Mouse (Mus musculus): Measurements from ENCODE around the gene Cit. TPM values are rescaled to one million over a fixed set of nuclear protein-coding genes. Genes with fewer than 3 reads are reported as not detected.

Cit gene
- total RNA-seq, 1 experiment: 43.4 TPM

DNA sequence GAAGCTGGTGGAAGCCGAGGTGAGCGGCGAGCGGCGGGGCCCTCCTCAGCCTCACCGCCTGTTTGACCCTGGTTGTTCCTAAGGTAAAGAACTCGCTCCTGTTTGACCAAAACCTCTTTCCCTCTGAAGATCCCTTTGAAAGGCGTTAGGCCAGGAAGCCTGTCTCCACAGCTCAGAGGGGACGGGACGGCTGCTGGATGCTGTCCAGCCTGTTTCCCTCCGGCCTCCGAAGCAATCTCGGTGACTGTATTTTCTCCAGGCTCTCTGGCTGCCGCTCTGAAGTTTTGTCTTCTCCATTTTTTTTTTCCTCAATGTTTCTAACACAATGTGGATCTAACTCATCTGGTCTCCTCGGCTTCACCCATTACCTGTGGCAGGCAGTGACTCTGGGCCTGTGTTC is 91.8 kb downstream of the Cit start:
- H3K9ac ChIP-seq (ENCODE audit: insufficient read depth, low read depth, low read length, poor library complexity, severe bottlenecking): peak overlapping the region; percentile 36; the same call in 1 of the 2 replicates
- TF ChIP-seq ZC3H11A (IDR thresholded peaks at IDR 0.05; ENCODE audit: borderline replicate concordance, low read depth, low read length) (no peak), MAFK (IDR thresholded peaks at IDR 0.05; ENCODE audit: insufficient read depth, low read depth, low read length) (no peak), ZNF384 (IDR thresholded peaks at IDR 0.05; ENCODE audit: low read depth, low read length) (no peak), CHD2 (IDR thresholded peaks at IDR 0.05; ENCODE audit: low read depth, low read length) (no peak), HCFC1 (IDR thresholded peaks at IDR 0.05; ENCODE audit: borderline replicate concordance, insufficient read depth, low read length) (no peak)
- in situ Hi-C loops (cut with MboI; ENCODE audit: low sequenced_read_pairs in 2 of 2, unreplicated experiment in 2 of 2): no loop called here
- peak overlapping the region in 1 of 2 experiments; percentile 22; a peak in 1 of 4 replicates for H3K4me3 ChIP-seq (ENCODE audit: insufficient read depth in 1 of 2, low read depth in 1 of 2, low read length in 2 of 2, poor library complexity in 1 of 2, severe bottlenecking in 1 of 2)
- no peak for DNase-seq (ENCODE audit: low read depth, low spot score)
- peaks cover 0 to 5% of the 10 kb centered on the region in 2 experiments; a peak in 1 of 4 replicates for H3K4me1 ChIP-seq (ENCODE audit: control insufficient read depth in 2 of 2, insufficient read depth in 2 of 2, low read length in 2 of 2, poor library complexity in 1 of 2)
- peaks cover 32% of the 10 kb centered on the region for H3K36me3 ChIP-seq (ENCODE audit: control insufficient read depth, insufficient read depth, low read length, poor library complexity, severe bottlenecking)
- no peaks in the 10 kb centered on the region for H3K9me3 ChIP-seq (ENCODE audit: control insufficient read depth, insufficient read depth, low read depth, low read length)
- H3K27ac ChIP-seq (ENCODE audit: insufficient read depth, low read depth, low read length, poor library complexity, severe bottlenecking): no peak overlapping the region

DNA sequence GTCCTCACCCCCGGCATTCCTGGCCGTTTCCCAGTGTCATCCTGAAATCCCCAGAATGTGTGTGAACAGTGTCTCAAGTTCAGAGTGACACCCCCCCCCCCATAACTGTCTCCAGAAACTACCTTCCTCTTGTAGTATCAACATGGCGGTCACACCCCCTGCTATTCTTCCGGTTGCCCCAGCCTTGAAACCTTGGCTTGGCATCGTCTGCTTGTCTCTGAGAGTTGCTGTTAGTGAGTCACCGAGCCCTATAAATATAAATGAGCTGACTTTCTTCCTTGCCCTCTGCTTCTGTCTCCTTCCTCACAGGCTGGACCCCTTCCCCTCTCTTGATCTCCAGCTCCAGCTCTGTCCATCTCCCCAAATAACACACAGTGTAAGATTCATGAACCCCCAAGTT is 92.5 kb downstream of the Cit start:
- no peak for TF ChIP-seq CHD2 (IDR thresholded peaks at IDR 0.05; ENCODE audit: low read depth, low read length)
- peaks cover under 1 to 5% of the 10 kb centered on the region in 2 experiments; a peak in 1 of 4 replicates for H3K4me1 ChIP-seq (ENCODE audit: control insufficient read depth in 2 of 2, insufficient read depth in 2 of 2, low read length in 2 of 2, poor library complexity in 1 of 2)
- H3K9me3 ChIP-seq (ENCODE audit: control insufficient read depth, insufficient read depth, low read depth, low read length): no peaks in the 10 kb centered on the region
- in situ Hi-C loops (cut with MboI; ENCODE audit: low sequenced_read_pairs in 2 of 2, unreplicated experiment in 2 of 2): no loop called here
- peaks cover 29% of the 10 kb centered on the region for H3K36me3 ChIP-seq (ENCODE audit: control insufficient read depth, insufficient read depth, low read length, poor library complexity, severe bottlenecking)
- DNase-seq (ENCODE audit: low read depth, low spot score): no peak
- H3K4me3 ChIP-seq (ENCODE audit: insufficient read depth in 1 of 2, low read depth in 1 of 2, low read length in 2 of 2, poor library complexity in 1 of 2, severe bottlenecking in 1 of 2): no peak overlapping the region
- no peak overlapping the region for H3K9ac ChIP-seq (ENCODE audit: insufficient read depth, low read depth, low read length, poor library complexity, severe bottlenecking)
- no peak overlapping the region for H3K27ac ChIP-seq (ENCODE audit: insufficient read depth, low read depth, low read length, poor library complexity, severe bottlenecking)

DNA sequence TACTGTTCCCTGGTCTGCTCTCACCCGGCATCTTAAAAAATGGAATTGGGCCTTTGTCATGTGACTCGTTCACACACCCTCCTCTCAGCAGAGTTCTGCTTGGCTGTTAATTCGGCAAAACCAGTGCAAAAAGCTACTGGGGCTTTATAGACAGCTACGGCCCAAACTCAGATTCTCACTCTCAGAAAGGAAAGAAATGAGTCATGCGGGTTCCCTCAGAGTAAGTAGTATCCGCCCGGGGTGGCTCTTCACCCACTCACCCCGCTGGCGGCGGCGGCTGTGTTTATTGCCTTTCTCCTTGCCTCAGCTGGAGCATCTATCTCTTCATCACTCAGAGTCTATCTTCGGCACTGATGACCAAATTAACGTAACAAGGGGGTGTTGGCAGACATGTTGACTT is 93.9 kb downstream of the Cit start:
- in situ Hi-C loops (cut with MboI; ENCODE audit: low sequenced_read_pairs in 2 of 2, unreplicated experiment in 2 of 2): no loop called here
- no peak for TF ChIP-seq MAFK (IDR thresholded peaks at IDR 0.05; ENCODE audit: insufficient read depth, low read depth, low read length)
- TF ChIP-seq CHD2 (IDR thresholded peaks at IDR 0.05; ENCODE audit: low read depth, low read length): no peak
- TF ChIP-seq ZNF384 (IDR thresholded peaks at IDR 0.05; ENCODE audit: low read depth, low read length): no peak
- TF ChIP-seq HCFC1 (IDR thresholded peaks at IDR 0.05; ENCODE audit: borderline replicate concordance, insufficient read depth, low read length): no peak
- TF ChIP-seq ZC3H11A (IDR thresholded peaks at IDR 0.05; ENCODE audit: borderline replicate concordance, low read depth, low read length): no peak

DNA sequence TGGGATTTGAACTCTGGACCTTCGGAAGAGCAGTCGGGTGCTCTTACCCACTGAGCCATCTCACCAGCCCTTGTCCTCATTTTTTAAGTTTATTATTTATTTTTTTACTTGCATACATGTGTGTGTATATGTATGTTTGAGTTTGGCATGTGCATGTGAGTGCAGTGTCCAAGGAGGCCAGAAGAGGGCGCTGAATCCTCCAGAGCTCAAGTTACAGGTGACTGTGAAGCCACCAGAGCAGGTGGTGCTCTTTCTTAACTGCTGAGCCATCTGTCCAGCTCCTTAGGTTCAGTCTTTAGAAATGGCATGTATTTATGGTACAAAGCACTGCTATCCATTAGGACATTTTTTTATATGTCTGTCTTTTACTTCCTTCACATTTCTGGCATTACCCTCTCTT is 97.3 kb downstream of the Cit start:
- no peaks in the 10 kb centered on the region for H3K9me3 ChIP-seq (ENCODE audit: control insufficient read depth, insufficient read depth, low read depth, low read length)
- peaks cover 30% of the 10 kb centered on the region for H3K36me3 ChIP-seq (ENCODE audit: control insufficient read depth, insufficient read depth, low read length, poor library complexity, severe bottlenecking)
- no peak overlapping the region for H3K4me3 ChIP-seq (ENCODE audit: insufficient read depth in 1 of 2, low read depth in 1 of 2, low read length in 2 of 2, poor library complexity in 1 of 2, severe bottlenecking in 1 of 2)
- no peak overlapping the region for H3K27ac ChIP-seq (ENCODE audit: insufficient read depth, low read depth, low read length, poor library complexity, severe bottlenecking)
- H3K4me1 ChIP-seq (ENCODE audit: control insufficient read depth in 2 of 2, insufficient read depth in 2 of 2, low read length in 2 of 2, poor library complexity in 1 of 2): peaks cover 19 to 23% of the 10 kb centered on the region in 2 experiments
- H3K9ac ChIP-seq (ENCODE audit: insufficient read depth, low read depth, low read length, poor library complexity, severe bottlenecking): no peak overlapping the region
- in situ Hi-C loops (cut with MboI; ENCODE audit: low sequenced_read_pairs in 2 of 2, unreplicated experiment in 2 of 2): no loop called here
- peak; percentile 54 for DNase-seq (ENCODE audit: low read depth, low spot score)
- TF ChIP-seq ZC3H11A (IDR thresholded peaks at IDR 0.05; ENCODE audit: borderline replicate concordance, low read depth, low read length): no peak
- TF ChIP-seq CHD2 (IDR thresholded peaks at IDR 0.05; ENCODE audit: low read depth, low read length): no peak

More for the DNA sequence above, 93.9 kb downstream of the Cit start:
- H3K9me3 ChIP-seq (ENCODE audit: control insufficient read depth, insufficient read depth, low read depth, low read length): no peaks in the 10 kb centered on the region
- H3K9ac ChIP-seq (ENCODE audit: insufficient read depth, low read depth, low read length, poor library complexity, severe bottlenecking): no peak overlapping the region
- H3K27ac ChIP-seq (ENCODE audit: insufficient read depth, low read depth, low read length, poor library complexity, severe bottlenecking): no peak overlapping the region
- H3K4me3 ChIP-seq (ENCODE audit: insufficient read depth in 1 of 2, low read depth in 1 of 2, low read length in 2 of 2, poor library complexity in 1 of 2, severe bottlenecking in 1 of 2): no peak overlapping the region
- DNase-seq (ENCODE audit: low read depth, low spot score): no peak
- H3K36me3 ChIP-seq (ENCODE audit: control insufficient read depth, insufficient read depth, low read length, poor library complexity, severe bottlenecking): peaks cover 28% of the 10 kb centered on the region
- peaks cover 9% of the 10 kb centered on the region in 2 experiments for H3K4me1 ChIP-seq (ENCODE audit: control insufficient read depth in 2 of 2, insufficient read depth in 2 of 2, low read length in 2 of 2, poor library complexity in 1 of 2)

GRCm38 (mm10) chr5:115944791-115945490 is 99.9 kb downstream of the Cit start:
- in situ Hi-C loops (cut with MboI; ENCODE audit: low sequenced_read_pairs in 2 of 2, unreplicated experiment in 2 of 2): no loop called here
- TF ChIP-seq MAFK (IDR thresholded peaks at IDR 0.05; ENCODE audit: insufficient read depth, low read depth, low read length): no peak
- TF ChIP-seq CHD2 (IDR thresholded peaks at IDR 0.05; ENCODE audit: low read depth, low read length): no peak
- TF ChIP-seq ZNF384 (IDR thresholded peaks at IDR 0.05; ENCODE audit: low read depth, low read length): no peak
- TF ChIP-seq ZC3H11A (IDR thresholded peaks at IDR 0.05; ENCODE audit: borderline replicate concordance, low read depth, low read length): no peak
- TF ChIP-seq HCFC1 (IDR thresholded peaks at IDR 0.05; ENCODE audit: borderline replicate concordance, insufficient read depth, low read length): no peak
- Histone ChIP-seq H3K9ac (ENCODE audit: insufficient read depth, low read depth, low read length, poor library complexity, severe bottlenecking) (peak overlapping the region; percentile 24; the same call in 1 of the 2 replicates), H3K4me1 (ENCODE audit: control insufficient read depth in 2 of 2, insufficient read depth in 2 of 2, low read length in 2 of 2, poor library complexity in 1 of 2) (peaks cover 19 to 23% of the 10 kb centered on the region in 2 experiments), H3K36me3 (ENCODE audit: control insufficient read depth, insufficient read depth, low read length, poor library complexity, severe bottlenecking) (peaks cover 25% of the 10 kb centered on the region), H3K4me3 (ENCODE audit: insufficient read depth in 1 of 2, low read depth in 1 of 2, low read length in 2 of 2, poor library complexity in 1 of 2, severe bottlenecking in 1 of 2) (0 out of 4 replicates have a peak overlapping the region, but pooled peaks have one; percentile 6 to 30), H3K27ac (ENCODE audit: insufficient read depth, low read depth, low read length, poor library complexity, severe bottlenecking) (peak overlapping the region; percentile 67), H3K9me3 (ENCODE audit: control insufficient read depth, insufficient read depth, low read depth, low read length) (no peaks in the 10 kb centered on the region)
- DNase-seq (ENCODE audit: low read depth, low spot score): no peak

All from ES-E14 (cell line).